Mouse (Mus musculus) intestine, embryonic 16.5 days (tissue): ENCODE results near the gene Zim1. TPM values are rescaled to one million over a fixed set of nuclear protein-coding genes. Genes with fewer than 3 reads are reported as not detected.

ENCODE experiments used
- polyA plus RNA-seq: library from polyadenylated mRNA; unstranded; fragments of >200 nt; fragmentation: Nextera tagmentation; extraction: Ambion mirVana; gene quantifications from 2 replicates; pipeline ENCODE4 v1.2.1, GENCODE M21; 2015

Zim1 gene
- polyA plus RNA-seq, 1 experiment from 2014 or later = 3.0 TPM

Other genes with a start within 250 kb of the Zim1 start
- not detected in 2 replicates for gene Olfr1336, start 240.3 kb downstream of the Zim1 start, polyA plus RNA-seq
- gene Olfr1346, start 229.3 kb downstream of the Zim1 start, polyA plus RNA-seq = not detected in 2 replicates
- not detected in 2 replicates for gene Olfr5, start 209.5 kb downstream of the Zim1 start, polyA plus RNA-seq
- gene Olfr1347, start 196.7 kb downstream of the Zim1 start, polyA plus RNA-seq = not detected in 2 replicates
- not detected in 2 replicates for gene Olfr1348, start 187.7 kb downstream of the Zim1 start, polyA plus RNA-seq
- not detected in 2 replicates for gene Olfr1349, start 173.5 kb downstream of the Zim1 start, polyA plus RNA-seq
- not detected in 2 replicates for gene Olfr1350, start 131.6 kb downstream of the Zim1 start, polyA plus RNA-seq
- 58.6 and 63.3 TPM in 2 replicates for gene Peg3, start 34.0 kb upstream of the Zim1 start, polyA plus RNA-seq
- 2.6 and 3.5 TPM in 2 replicates for gene Usp29, start 34.1 kb upstream of the Zim1 start, polyA plus RNA-seq